Mouse (Mus musculus) CH12.LX (cell line): Measurements from ENCODE around the gene Serp2. TPM values are rescaled to one million over a fixed set of nuclear protein-coding genes. Genes with fewer than 3 reads are reported as not detected.

ENCODE experiments used
- DNase-seq: peaks from one replicate; pipeline ENCODE4 v3.0.0-alpha.2; 2013; ENCODE audit errors: extremely low read depth
- H3K27ac ChIP-seq: 2 replicates; pipeline ENCODE4 v1.5.1; 2012; ENCODE audit warnings: low read depth, mild to moderate bottlenecking, control low read depth, moderate library complexity; ENCODE audit not compliant: insufficient read depth
- H3K27me3 ChIP-seq: replicated peaks from 2 replicates; pipeline ENCODE3; 2012; ENCODE audit warnings: inconsistent platforms
- H3K36me3 ChIP-seq, 2 experiments: replicated peaks in 1 of 2; 2 replicates each; pipeline versions ENCODE3 to v1.6.1; 2012; ENCODE audit warnings: inconsistent platforms in 1 of 2, low read length in 1 of 2, mild to moderate bottlenecking in 1 of 2, mixed read lengths in 1 of 2, moderate library complexity in 1 of 2; ENCODE audit not compliant: control insufficient read depth in 1 of 2, insufficient read depth in 1 of 2
- H3K4me1 ChIP-seq, 2 experiments: 2 replicates each; pipeline ENCODE4 v1.6.1; 2012; ENCODE audit warnings: inconsistent platforms in 1 of 2, moderate library complexity in 1 of 2; ENCODE audit not compliant: insufficient read depth in 2 of 2, control insufficient read depth in 1 of 2
- H3K4me2 ChIP-seq: 2 replicates; pipeline ENCODE4 v1.6.1; 2012; ENCODE audit warnings: low read depth, mild to moderate bottlenecking, control low read depth; ENCODE audit not compliant: poor library complexity, insufficient read depth, severe bottlenecking
- H3K4me3 ChIP-seq, 3 experiments: fragments of 150-350 bp in 1 of 3; sonication (generic) in 1 of 3; replicated peaks in 1 of 3; 2 replicates each; pipeline versions ENCODE3 to v1.5.1; 2011 to 2012; ENCODE audit warnings: low read depth in 2 of 3, low read length in 2 of 3, mild to moderate bottlenecking in 2 of 3, moderate library complexity in 2 of 3, control low read depth in 1 of 3, improper control_type of control experiment in 1 of 3, inconsistent platforms in 1 of 3, mixed read lengths in 1 of 3; ENCODE audit not compliant: poor library complexity in 1 of 3
- H3K79me2 ChIP-seq: replicated peaks from 2 replicates; pipeline ENCODE4 v1.6.1; 2012; ENCODE audit warnings: mild to moderate bottlenecking, moderate library complexity; ENCODE audit not compliant: control insufficient read depth, poor library complexity, insufficient read depth, severe bottlenecking; ENCODE audit errors: extremely low read depth
- H3K9ac ChIP-seq: 2 replicates; pipeline ENCODE4 v1.6.1; 2012; ENCODE audit warnings: low read depth, mild to moderate bottlenecking, control low read depth, moderate library complexity; ENCODE audit not compliant: insufficient read depth
- H3K9me3 ChIP-seq: replicated peaks from 2 replicates; pipeline ENCODE3; 2012; ENCODE audit warnings: low read length, inconsistent platforms, mixed read lengths
- BHLHE40 ChIP-seq: IDR thresholded peaks from 2 replicates; pipeline ENCODE4 v1.6.1; 2011; ENCODE audit warnings: mild to moderate bottlenecking, low read depth, low read length, improper control_type of control experiment
- CHD2 ChIP-seq: IDR thresholded peaks from 2 replicates; pipeline ENCODE4 v1.6.1; 2011; ENCODE audit warnings: low read length, improper control_type of control experiment
- CTCF ChIP-seq, 2 experiments: IDR thresholded peaks in 1 of 2; conservative IDR thresholded peaks in 1 of 2; 2 replicates each; pipeline ENCODE4 v1.5.1; 2011 to 2012; ENCODE audit warnings: low read depth in 2 of 2, low read length in 2 of 2, improper control_type of control experiment in 1 of 2, inconsistent platforms in 1 of 2, mild to moderate bottlenecking in 1 of 2, moderate library complexity in 1 of 2
- ELF1 ChIP-seq: IDR thresholded peaks from 2 replicates; pipeline ENCODE4 v1.6.1; 2014; ENCODE audit warnings: low read depth, mild to moderate bottlenecking, inconsistent platforms, low read length, improper control_type of control experiment
- EP300 ChIP-seq: IDR thresholded peaks from 2 replicates; pipeline ENCODE4 v1.6.1; 2011; ENCODE audit warnings: low read length, improper control_type of control experiment
- ETS1 ChIP-seq: conservative IDR thresholded peaks from 2 replicates; pipeline ENCODE4 v1.6.1; 2012; ENCODE audit warnings: low read depth, mild to moderate bottlenecking, inconsistent platforms, low read length, improper control_type of control experiment, moderate library complexity
- HCFC1 ChIP-seq: IDR thresholded peaks from 2 replicates; pipeline ENCODE4 v1.6.1; 2012; ENCODE audit warnings: low read depth, mild to moderate bottlenecking, inconsistent platforms, low read length, improper control_type of control experiment
- JUN ChIP-seq: IDR thresholded peaks from 2 replicates; pipeline ENCODE4 v1.6.1; 2011; ENCODE audit warnings: low read depth, mild to moderate bottlenecking, low read length, improper control_type of control experiment, moderate library complexity; ENCODE audit not compliant: insufficient read depth
- KAT2A ChIP-seq: IDR thresholded peaks from 2 replicates; pipeline ENCODE4 v1.6.1; 2012; ENCODE audit warnings: low read length, improper control_type of control experiment, inconsistent platforms; ENCODE audit not compliant: insufficient replicate concordance
- MAX ChIP-seq: IDR thresholded peaks from 2 replicates; pipeline ENCODE4 v1.6.1; 2011; ENCODE audit warnings: low read length, improper control_type of control experiment
- MAZ ChIP-seq: IDR thresholded peaks from 2 replicates; pipeline ENCODE4 v1.6.1; 2012; ENCODE audit warnings: low read depth, mild to moderate bottlenecking, inconsistent platforms, low read length, improper control_type of control experiment, moderate library complexity
- NELFE ChIP-seq: IDR thresholded peaks from 2 replicates; pipeline ENCODE4 v1.6.1; 2011; ENCODE audit warnings: low read depth, low read length, improper control_type of control experiment
- NRF1 ChIP-seq: IDR thresholded peaks from 2 replicates; pipeline ENCODE4 v1.6.1; 2014; ENCODE audit warnings: low read depth, mild to moderate bottlenecking, inconsistent platforms, low read length, improper control_type of control experiment, moderate library complexity
- PAX5 ChIP-seq: IDR thresholded peaks from 2 replicates; pipeline ENCODE4 v1.6.1; 2012; ENCODE audit warnings: low read length, inconsistent platforms, mixed read lengths
- POLR2A ChIP-seq: IDR thresholded peaks from 2 replicates; pipeline ENCODE4 v1.6.1; 2011; ENCODE audit warnings: low read depth, mild to moderate bottlenecking, improper control_type of control experiment, low read length
- POLR2AphosphoS2 ChIP-seq: IDR thresholded peaks from 2 replicates; pipeline ENCODE4 v1.6.1; 2011; ENCODE audit warnings: low read depth, low read length, improper control_type of control experiment
- RAD21 ChIP-seq: IDR thresholded peaks from 2 replicates; pipeline ENCODE4 v1.6.1; 2011; ENCODE audit warnings: low read depth, mild to moderate bottlenecking, low read length, improper control_type of control experiment, moderate library complexity
- UBTF ChIP-seq: IDR thresholded peaks from 2 replicates; pipeline ENCODE4 v1.6.1; 2012; ENCODE audit warnings: low read depth, mild to moderate bottlenecking, inconsistent platforms, low read length, improper control_type of control experiment, moderate library complexity
- USF1 ChIP-seq: IDR thresholded peaks from 2 replicates; pipeline ENCODE4 v1.6.1; 2014; ENCODE audit warnings: low read depth, mild to moderate bottlenecking, inconsistent platforms, low read length, improper control_type of control experiment
- USF2 ChIP-seq: conservative IDR thresholded peaks from 2 replicates; pipeline ENCODE4 v1.6.1; 2011; ENCODE audit warnings: low read depth, low read length, improper control_type of control experiment
- ZKSCAN1 ChIP-seq: IDR thresholded peaks from 2 replicates; pipeline ENCODE4 v1.6.1; 2012; ENCODE audit warnings: low read depth, inconsistent platforms, low read length, improper control_type of control experiment, borderline replicate concordance
- ZNF384 ChIP-seq: IDR thresholded peaks from 2 replicates; pipeline ENCODE4 v1.6.1; 2012; ENCODE audit warnings: low read depth, low read length, improper control_type of control experiment, inconsistent platforms
- dilution Hi-C: fragments of 300-500 bp; cut with MboI; formaldehyde crosslinking; loops from 2 replicates; pipeline ENCODE4 v1.14.3; 2020; ENCODE audit warnings: low sequenced_read_pairs; ENCODE audit not compliant: extremely low pct_unique_long_range_greater_than_20kb, extremely low pct_ligation_motif_present
- in situ Hi-C: fragments of 300-500 bp; cut with MboI; formaldehyde crosslinking; loops from 3 replicates; pipeline ENCODE4 v1.14.3; 2019; ENCODE audit warnings: low sequenced_read_pairs, low pct_ligation_motif_present, low pct_unique_long_range_greater_than_20kb, mixed read lengths
- polyA plus RNA-seq: library from polyadenylated mRNA; unstranded; fragments of >175 nt; gene quantifications from 2 replicates; pipeline ENCODE4 v1.2.1, GENCODE M21; 2012; ENCODE audit warnings: low read depth; ENCODE audit not compliant: insufficient read length
- total RNA-seq, 2 experiments: library from RNA; depleted of rRNA; stranded (reverse); fragments of 300-350 nt in 1 of 2; fragments of >200 nt in 1 of 2; gene quantifications; 2 replicates each; pipeline ENCODE4 v1.2.3; 2012 to 2014

Serp2 gene
- total and polyA plus RNA-seq, 3 experiments: not detected

GRCm38 (mm10) chr14:76577840-76578239 lies 21.2 kb upstream of the Serp2 start:
- dilution Hi-C loops (no loop called here), in situ Hi-C loops (no loop called here)
- Histone ChIP-seq H3K4me3 (no peak overlapping the region), H3K9ac (no peak overlapping the region), H3K27me3 (no peaks in the 10 kb centered on the region), H3K4me2 (no peak overlapping the region), H3K9me3 (no peaks in the 10 kb centered on the region), H3K4me1 (peaks cover 0 to 3% of the 10 kb centered on the region in 2 experiments; a peak in 1 of 4 replicates), H3K27ac (no peak overlapping the region), H3K79me2 (no peaks in the 10 kb centered on the region), H3K36me3 (no peaks in the 10 kb centered on the region)
- no peak for TF ChIP-seq KAT2A
- no peak for TF ChIP-seq UBTF
- no peak for TF ChIP-seq PAX5
- no peak for TF ChIP-seq POLR2A
- TF ChIP-seq BHLHE40: no peak
- TF ChIP-seq CTCF (conservative IDR thresholded peaks at IDR 0.05 in 1 of 2, IDR thresholded peaks at IDR 0.05 in 1 of 2; ENCODE audit: low read depth in 2 of 2, low read length in 2 of 2): no peak
- TF ChIP-seq ETS1: no peak
- no peak for TF ChIP-seq USF2
- TF ChIP-seq MAX: no peak
- no peak for TF ChIP-seq ZKSCAN1
- TF ChIP-seq EP300: no peak
- no peak for DNase-seq

GRCm38 (mm10) chr14:76570292-76570691 lies 13.6 kb upstream of the Serp2 start:
- no peak for DNase-seq
- no peak for TF ChIP-seq NRF1
- TF ChIP-seq USF1: no peak
- no peak for TF ChIP-seq POLR2AphosphoS2
- no peak for TF ChIP-seq JUN
- TF ChIP-seq MAZ: no peak
- no peak for TF ChIP-seq ZNF384
- no peak for TF ChIP-seq NELFE
- TF ChIP-seq USF2: no peak
- no peak for TF ChIP-seq RAD21
- no peak for TF ChIP-seq ETS1
- no peak for TF ChIP-seq CHD2
- no peak for TF ChIP-seq POLR2A
- TF ChIP-seq ELF1: no peak
- no peak for TF ChIP-seq HCFC1
- TF ChIP-seq, all 38 proteins: peak for 0
- Histone ChIP-seq H3K4me1 (no peaks in the 10 kb centered on the region), H3K27me3 (no peaks in the 10 kb centered on the region), H3K36me3 (no peaks in the 10 kb centered on the region), H3K4me2 (no peak overlapping the region), H3K4me3 (no peak overlapping the region), H3K9ac (no peak overlapping the region), H3K27ac (no peak overlapping the region), H3K9me3 (no peaks in the 10 kb centered on the region), H3K79me2 (no peaks in the 10 kb centered on the region)
- in situ Hi-C loops (no loop called here), dilution Hi-C loops (no loop called here)
